Mouse (Mus musculus) MEL (cell line): Measurements from ENCODE around the gene Diras2. TPM values are rescaled to one million over a fixed set of nuclear protein-coding genes. Genes with fewer than 3 reads are reported as not detected.

ENCODE experiments used
- DNase-seq: peaks from one replicate; pipeline ENCODE4 v3.0.0; 2011; ENCODE audit warnings: low read depth, low spot score
- H3K27ac ChIP-seq: 2 replicates; pipeline ENCODE4 v1.5.1; 2012; ENCODE audit warnings: low read depth, mild to moderate bottlenecking, control low read depth, low read length, moderate library complexity; ENCODE audit not compliant: control insufficient read depth
- H3K27me3 ChIP-seq, 2 experiments: fragments of 150-350 bp in 1 of 2; sonication (generic) in 1 of 2; 2 replicates each; pipeline ENCODE4 v1.6.1; 2012; ENCODE audit warnings: low read length in 2 of 2, mild to moderate bottlenecking in 2 of 2, improper control_type of control experiment in 1 of 2, moderate library complexity in 1 of 2; ENCODE audit not compliant: insufficient read depth in 2 of 2, control insufficient read depth in 1 of 2
- H3K36me3 ChIP-seq, 2 experiments: 2 replicates each; pipeline ENCODE4 v1.6.1; 2012 to 2014; ENCODE audit warnings: low read length in 2 of 2, improper control_type of control experiment in 1 of 2, inconsistent platforms in 1 of 2, mild to moderate bottlenecking in 1 of 2; ENCODE audit not compliant: insufficient read depth in 2 of 2, control insufficient read depth in 1 of 2
- H3K4me1 ChIP-seq, 2 experiments: fragments of 150-350 bp in 1 of 2; sonication (generic) in 1 of 2; 2 replicates each; pipeline ENCODE4 v1.6.1; 2012; ENCODE audit warnings: low read length in 2 of 2, improper control_type of control experiment in 1 of 2, mild to moderate bottlenecking in 1 of 2; ENCODE audit not compliant: insufficient read depth in 2 of 2, control insufficient read depth in 1 of 2
- H3K4me3 ChIP-seq, 2 experiments: fragments of 150-350 bp in 1 of 2; sonication (generic) in 1 of 2; 2 replicates each; pipeline ENCODE4 v1.5.1; 2012; ENCODE audit warnings: low read depth in 2 of 2, low read length in 2 of 2, mild to moderate bottlenecking in 2 of 2, moderate library complexity in 2 of 2, control low read depth in 1 of 2, improper control_type of control experiment in 1 of 2; ENCODE audit not compliant: control insufficient read depth in 1 of 2, insufficient read depth in 1 of 2
- H3K79me2 ChIP-seq: 2 replicates; pipeline ENCODE4 v1.6.1; 2012; ENCODE audit warnings: mild to moderate bottlenecking, low read length, moderate library complexity; ENCODE audit not compliant: control insufficient read depth, poor library complexity, insufficient read depth
- H3K9ac ChIP-seq: 2 replicates; pipeline ENCODE4 v1.6.1; 2012; ENCODE audit warnings: low read depth, mild to moderate bottlenecking, control low read depth, low read length, moderate library complexity; ENCODE audit not compliant: control insufficient read depth, poor library complexity, severe bottlenecking
- H3K9me3 ChIP-seq: fragments of 150-350 bp; sonication (generic); replicated peaks from 2 replicates; pipeline ENCODE4 v1.6.1; 2012; ENCODE audit warnings: mild to moderate bottlenecking, low read length, improper control_type of control experiment, moderate library complexity; ENCODE audit not compliant: insufficient read depth
- BHLHE40 ChIP-seq: IDR thresholded peaks from 2 replicates; pipeline ENCODE4 v1.6.1; 2012; ENCODE audit warnings: low read depth, mild to moderate bottlenecking, inconsistent platforms, low read length, improper control_type of control experiment, borderline replicate concordance
- CTCF ChIP-seq, 3 experiments: IDR thresholded peaks in 2 of 3; conservative IDR thresholded peaks in 1 of 3; 2 replicates each; pipeline ENCODE4 v1.5.1; 2011 to 2012; ENCODE audit warnings: low read length in 3 of 3, low read depth in 2 of 3, mild to moderate bottlenecking in 2 of 3, improper control_type of control experiment in 1 of 3, inconsistent platforms in 1 of 3, mixed read lengths in 1 of 3, moderate library complexity in 1 of 3; ENCODE audit not compliant: control insufficient read depth in 1 of 3, insufficient read depth in 1 of 3, poor library complexity in 1 of 3, severe bottlenecking in 1 of 3
- ELF1 ChIP-seq: IDR thresholded peaks from 2 replicates; pipeline ENCODE4 v1.6.1; 2014; ENCODE audit warnings: low read depth, mild to moderate bottlenecking, inconsistent platforms, low read length, improper control_type of control experiment, moderate library complexity
- EP300 ChIP-seq, 2 experiments: IDR thresholded peaks; 2 replicates each; pipeline ENCODE4 v1.6.1; 2011; ENCODE audit warnings: improper control_type of control experiment in 2 of 2, low read length in 2 of 2, low read depth in 1 of 2, mild to moderate bottlenecking in 1 of 2
- ETS1 ChIP-seq: IDR thresholded peaks from 2 replicates; pipeline ENCODE4 v1.6.1; 2012; ENCODE audit warnings: low read depth, mild to moderate bottlenecking, inconsistent platforms, low read length, improper control_type of control experiment, moderate library complexity
- GABPA ChIP-seq: IDR thresholded peaks from 2 replicates; pipeline ENCODE4 v1.6.1; 2012; ENCODE audit warnings: low read depth, mild to moderate bottlenecking, inconsistent platforms, low read length, improper control_type of control experiment, moderate library complexity
- GATA1 ChIP-seq: IDR thresholded peaks from 2 replicates; pipeline ENCODE4 v1.6.1; 2011; ENCODE audit warnings: low read depth, low read length, improper control_type of control experiment
- HCFC1 ChIP-seq: IDR thresholded peaks from 2 replicates; pipeline ENCODE4 v1.6.1; 2012; ENCODE audit warnings: low read depth, mild to moderate bottlenecking, inconsistent platforms, low read length, improper control_type of control experiment, moderate library complexity
- MAFK ChIP-seq: IDR thresholded peaks from 2 replicates; pipeline ENCODE4 v1.6.1; 2011; ENCODE audit warnings: low read depth, mild to moderate bottlenecking, low read length, improper control_type of control experiment, borderline replicate concordance
- MAX ChIP-seq: IDR thresholded peaks from 2 replicates; pipeline ENCODE4 v1.6.1; 2011; ENCODE audit warnings: low read length, improper control_type of control experiment
- MAZ ChIP-seq: IDR thresholded peaks from 2 replicates; pipeline ENCODE4 v1.6.1; 2012; ENCODE audit warnings: low read depth, mild to moderate bottlenecking, inconsistent platforms, low read length, improper control_type of control experiment
- MEF2A ChIP-seq: IDR thresholded peaks from 2 replicates; pipeline ENCODE4 v1.6.1; 2014; ENCODE audit warnings: low read depth, mild to moderate bottlenecking, inconsistent platforms, low read length, improper control_type of control experiment; ENCODE audit not compliant: poor library complexity, insufficient replicate concordance, severe bottlenecking; ENCODE audit errors: extremely low read depth
- MXI1 ChIP-seq: IDR thresholded peaks from 2 replicates; pipeline ENCODE4 v1.6.1; 2011; ENCODE audit warnings: mild to moderate bottlenecking, low read depth, low read length, improper control_type of control experiment
- MYC ChIP-seq: IDR thresholded peaks from 2 replicates; pipeline ENCODE4 v1.6.1; 2011; ENCODE audit warnings: low read depth, mild to moderate bottlenecking, low read length, improper control_type of control experiment, moderate library complexity
- NELFE ChIP-seq: IDR thresholded peaks from 2 replicates; pipeline ENCODE4 v1.6.1; 2011; ENCODE audit warnings: low read depth, low read length, improper control_type of control experiment
- NRF1 ChIP-seq: IDR thresholded peaks from 2 replicates; pipeline ENCODE4 v1.6.1; 2014; ENCODE audit warnings: low read depth, mild to moderate bottlenecking, inconsistent platforms, low read length, improper control_type of control experiment, moderate library complexity; ENCODE audit not compliant: poor library complexity, insufficient read depth, severe bottlenecking
- POLR2A ChIP-seq, 2 experiments: IDR thresholded peaks; 2 replicates each; pipeline ENCODE4 v1.6.1; 2011 to 2012; ENCODE audit warnings: low read length in 2 of 2, mild to moderate bottlenecking in 2 of 2, control low read depth in 1 of 2, improper control_type of control experiment in 1 of 2, low read depth in 1 of 2, moderate library complexity in 1 of 2; ENCODE audit not compliant: control insufficient read depth in 1 of 2, insufficient read depth in 1 of 2, poor library complexity in 1 of 2
- POLR2AphosphoS2 ChIP-seq: IDR thresholded peaks from 2 replicates; pipeline ENCODE4 v1.6.1; 2011; ENCODE audit warnings: low read length, improper control_type of control experiment
- POLR2AphosphoS5 ChIP-seq: IDR thresholded peaks from 2 replicates; pipeline ENCODE4 v1.6.1; 2012; ENCODE audit warnings: low read depth, borderline replicate concordance, mild to moderate bottlenecking, inconsistent platforms, low read length, moderate library complexity, mixed read lengths
- RAD21 ChIP-seq: IDR thresholded peaks from 2 replicates; pipeline ENCODE4 v1.6.1; 2011; ENCODE audit warnings: mild to moderate bottlenecking, low read depth, low read length, improper control_type of control experiment
- RCOR1 ChIP-seq: IDR thresholded peaks from 2 replicates; pipeline ENCODE4 v1.6.1; 2012; ENCODE audit warnings: low read depth, mild to moderate bottlenecking, inconsistent platforms, low read length, improper control_type of control experiment
- SIN3A ChIP-seq: IDR thresholded peaks from 2 replicates; pipeline ENCODE4 v1.6.1; 2012; ENCODE audit warnings: low read length, improper control_type of control experiment, inconsistent platforms
- SMC3 ChIP-seq: IDR thresholded peaks from 2 replicates; pipeline ENCODE4 v1.6.1; 2011; ENCODE audit warnings: low read depth, low read length, improper control_type of control experiment
- TBP ChIP-seq: IDR thresholded peaks from 2 replicates; pipeline ENCODE4 v1.8.0; 2011; ENCODE audit warnings: low read depth, low read length, improper control_type of control experiment
- TCF12 ChIP-seq: IDR thresholded peaks from 2 replicates; pipeline ENCODE4 v1.6.1; 2014; ENCODE audit warnings: low read depth, mild to moderate bottlenecking, inconsistent platforms, low read length, improper control_type of control experiment, moderate library complexity
- UBTF ChIP-seq: IDR thresholded peaks from 2 replicates; pipeline ENCODE4 v1.6.1; 2012; ENCODE audit warnings: low read depth, mild to moderate bottlenecking, inconsistent platforms, low read length, improper control_type of control experiment, moderate library complexity, borderline replicate concordance; ENCODE audit not compliant: insufficient read depth
- USF1 ChIP-seq: IDR thresholded peaks from 2 replicates; pipeline ENCODE4 v1.6.1; 2014; ENCODE audit warnings: low read depth, mild to moderate bottlenecking, inconsistent platforms, low read length, improper control_type of control experiment, moderate library complexity
- ZC3H11A ChIP-seq: IDR thresholded peaks from 2 replicates; pipeline ENCODE4 v1.6.1; 2012; ENCODE audit warnings: low read depth, mild to moderate bottlenecking, inconsistent platforms, low read length, improper control_type of control experiment
- ZKSCAN1 ChIP-seq: IDR thresholded peaks from 2 replicates; pipeline ENCODE4 v1.6.1; 2012; ENCODE audit warnings: low read depth, mild to moderate bottlenecking, inconsistent platforms, low read length, improper control_type of control experiment, moderate library complexity
- ZMIZ1 ChIP-seq: IDR thresholded peaks from 2 replicates; pipeline ENCODE4 v1.6.1; 2012; ENCODE audit warnings: low read depth, mild to moderate bottlenecking, inconsistent platforms, low read length, improper control_type of control experiment, moderate library complexity
- ZNF384 ChIP-seq: IDR thresholded peaks from 2 replicates; pipeline ENCODE4 v1.6.1; 2012; ENCODE audit warnings: low read depth, mild to moderate bottlenecking, inconsistent platforms, low read length, improper control_type of control experiment
- polyA plus RNA-seq, 2 experiments: library from polyadenylated mRNA; stranded (reverse) in 1 of 2; unstranded in 1 of 2; fragments of >175 nt in 1 of 2; fragments of >200 nt in 1 of 2; gene quantifications; 2 replicates each; pipeline versions ENCODE4 v1.2.1 to v1.2.4; 2012; ENCODE audit warnings: low replicate concordance in 2 of 2, low read depth in 1 of 2; ENCODE audit not compliant: insufficient read length in 2 of 2, insufficient read depth in 1 of 2, missing spikeins in 1 of 2
- total RNA-seq: library from RNA; depleted of rRNA; stranded (reverse); fragments of 300-350 nt; gene quantifications from 2 replicates; pipeline ENCODE4 v1.2.3, GENCODE M21; 2012

The Diras2 gene
- total and polyA plus RNA-seq, 3 experiments, result not detected

DNA sequence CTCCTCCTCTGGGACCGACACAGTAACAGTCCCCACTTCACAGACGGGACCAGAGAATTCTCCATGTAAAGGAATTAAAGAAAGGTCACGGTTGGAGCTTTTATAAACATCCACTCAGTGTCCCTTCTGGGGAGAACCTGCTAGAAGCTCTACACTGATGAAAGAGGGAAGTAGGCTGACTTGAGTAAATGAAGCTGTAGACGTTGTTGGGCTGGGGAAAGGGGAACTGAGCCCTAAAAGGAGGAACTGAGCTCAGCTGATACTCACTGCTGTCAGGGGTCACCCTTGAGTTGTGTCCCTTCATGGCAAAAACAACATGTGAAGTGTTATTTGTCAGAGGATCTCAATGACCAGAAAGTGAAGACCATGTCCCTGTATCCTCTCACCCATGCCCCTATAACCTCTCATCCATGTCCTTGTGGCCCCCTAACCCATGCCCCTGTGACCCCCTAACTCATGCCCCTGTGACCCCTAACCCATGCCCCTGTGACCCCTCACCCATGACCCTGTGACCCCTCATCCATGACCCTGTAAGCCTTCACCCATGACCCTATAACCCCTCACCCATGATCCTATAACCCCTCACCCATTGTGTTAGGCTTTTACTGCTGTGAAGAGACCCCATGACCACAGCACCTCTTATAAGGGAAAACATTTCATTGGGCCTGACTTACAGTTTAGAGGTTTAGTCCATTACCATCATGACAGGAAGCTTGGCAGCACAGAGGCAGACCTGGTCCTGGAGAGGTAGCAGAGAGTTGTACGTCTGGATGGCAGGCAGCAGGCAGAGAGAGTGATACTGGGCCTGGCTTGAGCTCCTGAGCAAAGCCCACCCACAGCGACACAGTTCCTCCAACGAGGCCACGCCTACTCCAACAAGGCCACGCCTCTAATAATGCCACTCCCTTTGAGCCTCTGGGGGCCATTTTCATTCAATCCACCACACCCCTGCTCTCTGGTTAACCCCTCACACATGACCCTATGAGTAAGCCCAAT lies 41.7 kb upstream of the Diras2 start:
- Histone ChIP-seq H3K36me3 (peaks cover 0 to 6% of the 10 kb centered on the region in 2 experiments; a peak in 2 of 4 replicates), H3K79me2 (no peaks in the 10 kb centered on the region), H3K4me3 (peak overlapping the region; percentile 26 to 42), H3K27me3 (no peaks in the 10 kb centered on the region), H3K4me1 (peaks cover 2 to 17% of the 10 kb centered on the region in 2 experiments; a peak in 3 of 4 replicates), H3K27ac (peak overlapping the region; percentile 76), H3K9me3 (no peaks in the 10 kb centered on the region), H3K9ac (peak overlapping the region; percentile 53)
- peak; percentile 94 for DNase-seq
- TF ChIP-seq CTCF (IDR thresholded peaks at IDR 0.05 in 2 of 3, conservative IDR thresholded peaks at IDR 0.05 in 1 of 3; ENCODE audit: control insufficient read depth in 1 of 3, insufficient read depth in 1 of 3, low read depth in 2 of 3, low read length in 3 of 3, poor library complexity in 1 of 3, severe bottlenecking in 1 of 3), result no peak
- TF ChIP-seq USF1, result no peak
- TF ChIP-seq TBP, result peak; percentile 45; the same call in 1 of the 2 replicates
- TF ChIP-seq POLR2A (IDR thresholded peaks at IDR 0.05; ENCODE audit: control insufficient read depth in 1 of 2, insufficient read depth in 1 of 2, low read depth in 1 of 2, low read length in 2 of 2, poor library complexity in 1 of 2), result no peak
- TF ChIP-seq MXI1, result no peak; the same call in 1 of the 2 replicates
- TF ChIP-seq GATA1, result no peak
- no peak for TF ChIP-seq POLR2AphosphoS5
- TF ChIP-seq MAFK, result no peak
- no peak for TF ChIP-seq ZMIZ1
- TF ChIP-seq TCF12, result no peak
- TF ChIP-seq ZNF384, result no peak
- no peak for TF ChIP-seq MAX
- no peak for TF ChIP-seq MAZ
- TF ChIP-seq ETS1, result peak; percentile 95
- no peak for TF ChIP-seq POLR2AphosphoS2
- no peak for TF ChIP-seq HCFC1
- no peak for TF ChIP-seq MEF2A
- no peak for TF ChIP-seq ELF1
- no peak for TF ChIP-seq NELFE
- 0 out of 2 replicates have a peak, but pooled peaks have one; percentile 18 for TF ChIP-seq RCOR1
- no peak for TF ChIP-seq ZC3H11A
- no peak for TF ChIP-seq MYC
- no peak for TF ChIP-seq BHLHE40
- TF ChIP-seq RAD21, result no peak
- TF ChIP-seq SIN3A, result peak; percentile 82; the same call in 1 of the 2 replicates
- no peak for TF ChIP-seq GABPA
- no peak for TF ChIP-seq NRF1
- TF ChIP-seq EP300 (IDR thresholded peaks at IDR 0.05; ENCODE audit: low read depth in 1 of 2, low read length in 2 of 2), result peak; percentile 55 to 93
- no peak for TF ChIP-seq ZKSCAN1
- no peak for TF ChIP-seq SMC3
- no peak for TF ChIP-seq UBTF
